Mouse (Mus musculus): ENCODE data around the gene Frat2. TPM values are rescaled to one million over a fixed set of nuclear protein-coding genes. Genes with fewer than 3 reads are reported as not detected.

Gene Frat2
- total RNA-seq, 2 experiments from 2014 or later, result 25.2 to 28.2 TPM

- ATAC-seq (replicated peaks; ENCODE audit: poor library complexity), result no peak
Observed at GRCm38 (mm10) chr19:41846366-41847090, 1.4 kb downstream of the Frat2 start.

DNA sequence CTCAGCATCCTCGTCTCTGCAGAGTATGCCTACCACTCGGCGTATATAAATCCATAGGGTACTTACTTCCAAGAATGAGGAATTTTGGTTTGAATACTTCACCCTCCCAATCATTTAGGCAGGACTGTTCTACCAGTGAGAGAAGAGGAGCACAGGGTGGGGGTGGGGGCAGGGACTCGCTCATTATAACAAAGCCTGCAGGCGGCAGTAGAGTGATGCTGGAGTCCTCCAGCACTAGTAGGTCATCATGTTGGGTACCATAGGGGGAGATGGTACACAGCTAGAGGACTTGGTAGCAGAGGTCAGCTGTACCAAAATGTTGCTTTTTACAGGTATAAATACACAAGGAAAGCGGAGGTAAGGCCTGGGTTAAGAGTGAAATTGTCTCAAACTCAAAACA is 3.6 kb downstream of the Frat2 start:
- ATAC-seq (replicated peaks; ENCODE audit: poor library complexity), result peak; percentile 22; the same call in 1 of the 2 replicates

DNA sequence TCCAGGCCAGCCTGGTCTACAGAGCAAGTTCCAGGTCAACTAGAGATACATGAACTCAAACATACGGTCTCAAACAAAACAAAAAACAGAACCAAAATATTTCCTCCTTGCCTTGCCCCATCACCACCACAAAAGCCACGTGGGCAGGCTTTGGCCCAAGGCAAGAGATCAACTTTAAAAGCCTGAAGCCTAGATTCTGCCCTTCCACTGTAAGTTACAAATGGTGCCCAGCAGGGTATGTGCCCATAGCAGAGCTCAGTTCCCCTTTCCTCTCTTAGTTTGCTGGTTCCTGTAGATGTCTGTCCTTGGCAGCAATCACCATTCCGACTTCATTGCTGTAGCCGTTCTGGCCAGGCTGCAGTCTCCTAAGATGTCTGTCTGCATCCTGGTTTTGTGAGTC is 5.2 kb downstream of the Frat2 start:
- ATAC-seq (replicated peaks; ENCODE audit: poor library complexity), result peak; percentile 53

DNA sequence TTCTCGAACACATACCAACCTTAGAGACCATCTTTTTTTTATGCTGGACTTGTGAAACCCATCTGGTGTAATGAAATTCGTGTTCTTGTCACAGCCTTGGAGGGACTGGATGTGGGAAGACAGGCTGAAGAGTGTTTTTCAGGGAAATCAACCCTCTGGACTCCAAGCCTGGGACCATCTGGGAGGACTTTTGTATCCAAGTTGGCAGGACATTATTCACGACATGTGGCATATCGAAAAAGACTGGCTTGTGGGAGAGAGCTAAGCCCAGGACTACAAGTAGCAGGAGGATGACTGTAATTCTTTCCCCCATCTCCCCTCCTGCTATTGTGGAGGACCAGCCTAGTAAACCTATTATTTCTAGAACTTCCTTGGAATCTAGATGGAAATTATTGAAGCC is 5.7 kb downstream of the Frat2 start:
- no peak for ATAC-seq (replicated peaks; ENCODE audit: poor library complexity)

- ATAC-seq (replicated peaks; ENCODE audit: poor library complexity), result no peak
Observed at GRCm38 (mm10) chr19:41841105-41841750, 6.7 kb downstream of the Frat2 start.

DNA sequence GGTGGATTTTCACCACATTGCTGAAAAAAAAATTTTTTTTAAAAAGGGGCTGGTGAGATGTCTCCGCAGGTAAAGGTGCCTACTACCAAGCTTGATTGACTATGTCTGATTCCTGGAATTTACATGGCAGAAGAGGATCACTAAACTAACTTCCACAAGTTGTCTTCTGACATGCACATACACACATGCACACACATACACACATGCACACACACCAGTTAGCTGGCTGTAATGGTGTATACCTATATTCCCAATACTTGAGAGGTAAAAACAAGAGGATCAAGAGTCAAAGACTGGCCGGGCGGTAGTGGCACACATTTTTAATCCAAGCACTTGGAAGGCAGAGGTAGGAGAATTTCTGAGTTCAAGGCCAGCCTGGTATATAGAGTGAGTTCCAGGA is 8.2 kb downstream of the Frat2 start:
- no peak for ATAC-seq (replicated peaks; ENCODE audit: poor library complexity)

GRCm38 (mm10) chr19:41838808-41839207 is 9.1 kb downstream of the Frat2 start:
- peak; percentile 23 for ATAC-seq (replicated peaks; ENCODE audit: poor library complexity)

- ATAC-seq (replicated peaks; ENCODE audit: poor library complexity), result peak; percentile 33
Observed at GRCm38 (mm10) chr19:41837917-41838261, 10.0 kb downstream of the Frat2 start.

DNA sequence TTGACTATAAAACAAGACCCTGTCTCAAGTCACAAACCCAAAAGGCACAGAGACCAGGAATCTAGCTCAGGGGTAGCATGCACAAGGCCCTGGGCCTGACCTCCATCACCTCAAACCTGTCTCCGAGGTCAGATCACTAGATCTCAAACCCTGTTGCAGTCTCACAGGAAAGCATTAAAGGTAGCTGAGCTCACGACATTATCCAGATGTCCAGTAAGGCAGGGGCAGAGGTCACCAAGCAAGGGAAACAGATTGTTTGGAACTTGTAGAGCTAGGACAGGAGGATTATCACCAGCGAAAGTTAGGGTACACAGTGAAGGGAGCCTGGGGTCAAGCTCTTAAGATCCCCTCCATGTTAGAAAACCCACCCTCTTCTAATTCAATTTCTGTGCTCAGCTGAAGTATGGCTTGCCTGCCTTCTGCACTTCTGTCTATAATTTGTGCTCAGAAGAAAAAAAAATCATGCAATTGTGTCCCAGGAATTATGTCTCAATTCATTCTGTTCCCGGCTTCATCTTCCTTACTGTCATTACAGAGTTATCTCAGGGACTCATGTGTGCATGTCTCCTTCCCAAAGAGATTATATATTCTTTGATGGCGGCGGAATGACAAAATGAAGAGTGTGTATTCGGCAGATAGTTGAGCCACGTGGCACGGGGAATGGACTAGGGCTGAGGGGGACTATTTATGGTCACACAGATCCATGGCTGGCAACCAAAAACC is 10.6 kb downstream of the Frat2 start:
- ATAC-seq (replicated peaks; ENCODE audit: poor library complexity), result peak; percentile 32

DNA sequence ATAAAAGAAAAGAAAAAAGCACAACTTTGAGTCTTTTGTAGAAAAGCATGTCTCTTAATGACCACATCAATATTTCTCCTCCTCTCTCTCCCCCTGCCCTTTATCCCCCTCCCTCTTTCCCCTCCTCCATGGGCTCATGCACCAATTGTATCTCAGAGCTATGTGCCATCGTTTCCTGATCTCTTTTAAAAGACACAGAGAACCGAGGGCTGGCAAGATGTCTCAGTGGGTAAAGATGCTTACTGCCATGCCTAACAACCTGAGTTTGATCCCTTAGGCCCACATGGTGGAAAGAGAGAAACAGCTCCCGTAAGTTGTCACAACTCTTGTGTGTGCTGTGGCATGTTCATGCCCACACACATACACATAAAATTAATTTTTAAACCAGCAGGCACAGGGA is 11.2 kb downstream of the Frat2 start:
- no peak for ATAC-seq (replicated peaks; ENCODE audit: poor library complexity)

GRCm38 (mm10) chr19:41835816-41836215 is 12.1 kb downstream of the Frat2 start:
- ATAC-seq (replicated peaks; ENCODE audit: poor library complexity), result peak; percentile 79

GRCm38 (mm10) chr19:41835407-41835806 is 12.5 kb downstream of the Frat2 start:
- no peak for ATAC-seq (replicated peaks; ENCODE audit: poor library complexity)

DNA sequence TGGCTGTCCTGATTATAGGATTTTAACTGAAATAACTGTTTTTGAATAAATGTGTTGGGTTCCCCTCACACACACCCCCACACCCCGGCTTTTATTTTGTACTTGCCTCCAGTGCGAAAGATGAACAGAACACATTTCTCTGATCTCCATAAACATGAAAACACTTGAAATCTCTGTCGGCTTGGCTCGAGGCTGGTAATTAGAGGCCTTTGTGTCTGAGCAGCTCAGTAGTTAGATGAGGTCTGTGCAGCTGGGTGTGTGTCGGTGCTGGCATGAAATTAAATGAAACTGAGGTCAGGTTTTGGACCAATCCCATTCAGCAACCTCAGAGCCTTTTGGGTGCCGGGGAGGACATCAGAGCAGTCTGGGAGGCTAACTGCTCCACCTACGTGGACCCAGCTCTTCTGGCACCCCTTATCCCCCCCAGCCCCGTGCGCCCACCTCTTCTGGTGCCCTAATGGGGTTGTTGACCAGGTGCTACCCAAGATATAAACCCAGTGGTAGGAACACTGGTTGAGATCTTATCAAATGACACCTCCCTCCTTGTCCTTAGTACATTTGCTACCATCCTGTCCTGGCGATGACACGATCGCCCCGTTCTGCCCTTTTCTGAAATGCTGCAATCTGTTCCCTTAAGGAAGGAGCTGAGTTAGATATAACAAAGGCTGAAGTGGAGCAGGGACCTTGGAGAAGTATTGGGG is 15.3 kb downstream of the Frat2 start:
- no peak for ATAC-seq (replicated peaks; ENCODE audit: poor library complexity)

- ATAC-seq (replicated peaks; ENCODE audit: poor library complexity), result no peak
Observed at GRCm38 (mm10) chr19:41831718-41832391, 16.1 kb downstream of the Frat2 start.

- no peak for ATAC-seq (replicated peaks; ENCODE audit: poor library complexity)
Observed at GRCm38 (mm10) chr19:41831101-41831570, 16.8 kb downstream of the Frat2 start.

DNA sequence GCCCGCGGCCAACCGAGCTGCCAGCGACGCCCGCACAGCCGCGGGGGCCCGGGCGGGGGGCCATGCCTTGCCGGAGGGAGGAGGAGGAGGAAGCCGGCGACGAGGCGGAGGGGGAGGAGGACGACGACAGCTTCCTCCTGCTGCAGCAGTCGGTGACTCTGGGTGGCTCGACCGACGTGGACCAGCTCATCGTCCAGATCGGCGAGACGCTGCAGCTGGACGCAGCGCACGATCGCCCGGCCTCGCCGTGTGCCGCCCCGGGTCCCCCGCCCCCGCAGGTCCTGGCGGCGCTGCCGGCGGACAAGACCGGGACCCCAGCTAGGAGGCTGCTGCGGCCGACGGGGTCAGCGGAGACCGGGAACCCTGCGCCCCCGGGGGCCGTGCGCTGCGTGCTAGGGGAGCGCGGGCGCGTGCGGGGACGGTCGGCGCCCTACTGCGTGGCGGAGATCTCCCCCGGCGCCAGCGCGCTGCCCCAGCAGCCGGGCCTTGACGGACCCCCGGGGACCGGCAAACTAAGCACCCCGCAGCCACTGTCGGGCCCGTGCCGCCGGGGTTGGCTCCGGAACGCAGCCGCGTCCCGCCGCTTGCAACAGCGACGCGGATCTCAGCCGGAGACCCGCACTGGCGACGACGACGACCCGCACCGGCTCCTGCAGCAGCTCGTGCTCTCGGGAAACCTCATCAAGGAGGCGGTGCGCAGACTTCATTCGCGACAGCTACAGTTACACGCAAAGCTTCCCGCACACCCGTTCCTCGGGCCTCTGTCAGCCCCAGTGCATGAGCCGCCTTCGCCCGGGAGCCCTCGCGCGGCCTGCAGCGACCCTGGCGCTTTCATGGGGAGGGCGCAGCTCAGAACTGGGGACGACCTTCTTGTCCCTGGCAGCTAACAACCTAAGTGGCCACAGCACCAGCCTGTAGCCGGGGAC is 17.6 kb downstream of the Frat2 start:
- peak; percentile 45 for ATAC-seq (replicated peaks; ENCODE audit: poor library complexity)

DNA sequence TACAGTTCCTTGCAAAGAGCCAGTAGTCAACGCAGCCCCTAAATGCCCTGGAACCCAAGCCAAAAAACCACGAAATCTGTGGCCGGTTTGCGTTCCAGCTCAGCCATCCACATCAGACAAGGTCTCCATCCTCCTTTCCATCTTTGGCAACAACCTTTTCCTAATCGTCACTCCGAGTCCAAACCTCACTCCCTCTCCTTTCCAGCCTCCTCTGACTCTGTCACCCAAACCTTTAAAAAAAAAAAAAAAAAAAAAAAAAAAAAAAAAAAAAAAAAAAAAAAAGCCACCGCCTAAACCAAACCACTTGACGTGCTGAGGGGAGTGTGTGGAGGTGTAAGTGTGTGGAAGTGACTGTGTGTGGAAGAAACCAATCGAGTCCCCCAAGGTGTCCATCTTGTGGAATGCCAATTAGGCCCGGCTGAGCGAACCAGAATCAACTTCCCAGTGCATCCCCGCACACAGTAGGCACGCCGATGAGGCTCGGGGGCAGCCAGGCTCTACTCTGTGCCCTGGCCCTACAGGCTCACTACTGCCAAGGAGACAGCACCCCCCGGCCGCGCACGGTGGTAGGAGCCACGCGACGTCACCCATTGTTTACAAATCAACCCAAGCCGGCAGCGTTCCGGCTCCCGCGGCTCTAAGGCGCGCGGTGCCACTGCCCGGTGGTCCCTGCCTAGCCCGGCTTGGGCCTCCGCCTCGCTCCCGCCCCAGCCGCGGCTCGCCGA is 18.4 kb downstream of the Frat2 start, which contains the start of gene Frat1:
TSS of gene Frat1 (plus strand) at position 590 of the 725 bp plus-strand sequence.
- peak; percentile 79 for ATAC-seq (replicated peaks; ENCODE audit: poor library complexity)

DNA sequence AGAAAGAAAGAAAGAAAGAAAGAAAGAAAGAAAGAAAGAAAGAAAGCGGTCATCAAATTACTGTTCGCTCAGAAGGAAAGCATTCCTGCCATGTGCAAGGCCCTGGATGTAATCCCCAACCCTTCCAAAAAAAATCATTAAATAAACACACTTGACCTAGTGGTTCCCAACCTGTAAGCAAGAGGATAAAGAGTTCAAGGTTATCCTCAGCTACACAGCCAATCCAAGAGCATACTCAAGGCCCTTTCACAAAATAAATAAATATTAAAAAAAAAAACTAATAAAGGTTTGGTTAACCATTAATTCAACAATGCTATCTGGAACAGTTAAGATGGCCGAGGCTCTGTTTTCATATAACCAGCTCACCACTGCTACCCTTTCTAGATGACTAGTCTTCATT is 19.0 kb downstream of the Frat2 start:
- ATAC-seq (replicated peaks; ENCODE audit: poor library complexity), result no peak

DNA sequence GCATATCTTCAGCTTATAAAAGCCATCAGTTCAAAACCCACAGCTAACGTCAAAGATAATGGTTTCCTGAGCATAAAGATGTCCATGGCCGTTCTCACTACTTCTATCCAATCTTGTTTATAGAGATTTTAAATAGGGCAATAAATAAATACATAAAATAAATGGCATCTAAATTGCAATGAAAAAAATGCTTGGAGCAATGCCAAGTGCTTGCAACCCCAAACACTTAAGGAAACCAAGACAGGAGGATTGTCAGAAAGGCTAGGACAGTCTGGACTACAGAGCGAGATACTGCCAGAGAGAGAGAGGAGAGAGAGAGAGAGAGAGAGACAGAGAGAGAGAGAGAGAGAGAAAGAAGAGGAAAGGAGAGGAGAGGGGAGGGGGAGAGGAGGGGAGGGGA is 21.4 kb downstream of the Frat2 start:
- ATAC-seq (replicated peaks; ENCODE audit: poor library complexity), result no peak
